Mouse (Mus musculus): ENCODE data around the gene Ctsz. TPM values are rescaled to one million over a fixed set of nuclear protein-coding genes. Genes with fewer than 3 reads are reported as not detected.

Gene Ctsz
- polyA plus RNA-seq, 2 experiments from 2014 or later: 84.4 to 120 TPM

- no peak for ATAC-seq
Measured at GRCm38 (mm10) chr2:174392554-174392953, 46.3 kb downstream of the Ctsz start.

GRCm38 (mm10) chr2:174391936-174392335 is 46.9 kb downstream of the Ctsz start:
- no peak for ATAC-seq

GRCm38 (mm10) chr2:174381021-174381420 is 57.8 kb downstream of the Ctsz start:
- no peak for ATAC-seq

Other genes with a start within 250 kb of the Ctsz start
- 100 to 1,000 TPM; 102 to 126 TPM for gene Gnas, start 154.7 kb downstream of the Ctsz start, polyA plus RNA-seq (2017; shearing (Covaris generic))
- gene Gm20721, start 92.3 kb downstream of the Ctsz start, polyA plus RNA-seq (2017; shearing (Covaris generic)): under 1 TPM in 1 of 2 experiments, not detected in 1; 0.40 TPM
- 10 to 100 TPM; 43.5 to 65.3 TPM for gene Nelfcd, start 23.2 kb downstream of the Ctsz start, polyA plus RNA-seq (2017; shearing (Covaris generic))
- under 1 TPM in 1 of 2 experiments, not detected in 1; 0.34 TPM for gene Tubb1, start 11.7 kb upstream of the Ctsz start, polyA plus RNA-seq (2017; shearing (Covaris generic))
- 100 to 1,000 TPM; 705 to 752 TPM for gene Atp5e, start 25.1 kb upstream of the Ctsz start, polyA plus RNA-seq (2017; shearing (Covaris generic))
- gene Prelid3b, start 34.0 kb upstream of the Ctsz start, polyA plus RNA-seq (2017; shearing (Covaris generic)): 10 to 100 TPM; 81.2 to 90.9 TPM
- gene Zfp831, start 204.5 kb upstream of the Ctsz start, polyA plus RNA-seq (2017; shearing (Covaris generic)): 1 to 10 TPM; 7.3 to 7.6 TPM